Mouse (Mus musculus) adrenal gland, postnatal 4 days (tissue): ENCODE results near the gene Glb1. TPM values are rescaled to one million over a fixed set of nuclear protein-coding genes. Genes with fewer than 3 reads are reported as not detected.
"Not testable (repeated sequence)": the region's sequence is repeated elsewhere in the genome, so short reads cannot be mapped to it uniquely, and the experiment has no call there.

Source experiments
- DNase-seq, 2 experiments: peaks; one replicate each; pipeline ENCODE4 v3.0.0; 2021 to 2022; ENCODE audit warnings: low spot score in 2 of 2, mixed read lengths in 2 of 2
- total RNA-seq, 2 experiments: library from RNA; stranded (reverse); gene quantifications; 2 replicates each; pipeline ENCODE4 v1.2.3; 2021

Glb1 gene
- total RNA-seq, 2 experiments from 2014 or later: 38.7 to 45.5 TPM

DNA sequence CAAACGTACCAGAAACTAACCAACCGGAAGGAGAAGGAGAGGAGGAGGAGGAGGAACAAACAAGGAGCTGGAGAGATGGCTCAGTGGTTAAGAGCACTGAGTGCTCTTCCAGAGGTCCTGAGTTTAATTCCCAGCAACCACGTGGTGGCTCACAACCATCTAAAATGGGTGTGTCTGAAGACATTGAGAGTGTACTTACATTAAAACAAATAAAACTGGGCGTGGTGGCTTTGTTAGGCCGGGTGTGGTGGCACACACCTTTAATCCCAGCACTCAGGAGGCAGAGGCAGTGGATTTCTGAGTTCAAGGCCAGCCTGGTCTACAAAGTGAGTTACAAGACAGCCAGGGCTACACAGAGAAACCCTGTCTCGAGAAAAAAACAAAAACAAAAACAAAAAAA lies 6.7 kb upstream of the Glb1 start:
- not testable (repeated sequence) for DNase-seq

GRCm38 (mm10) chr9:114394677-114395076 lies 6.2 kb upstream of the Glb1 start:
- DNase-seq: no peak

DNA sequence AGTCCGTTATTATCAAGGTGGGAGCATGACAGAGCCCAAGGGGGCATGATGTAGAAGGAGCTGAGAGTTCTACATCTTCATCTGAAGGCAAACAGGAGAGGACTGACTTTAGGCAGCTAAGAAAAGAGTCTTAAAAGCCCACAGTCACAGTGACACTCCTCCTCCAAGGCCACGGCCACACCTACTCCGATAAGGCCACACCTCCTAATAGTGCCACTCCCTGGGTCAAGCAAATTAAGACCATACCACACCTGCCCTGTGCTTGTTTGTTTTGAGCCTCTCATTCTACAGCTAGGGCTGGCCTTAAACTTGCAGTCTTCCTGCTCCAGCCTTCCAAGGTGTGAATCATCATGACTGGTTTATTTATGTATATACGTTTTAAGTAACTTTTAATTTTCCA lies 5.6 kb upstream of the Glb1 start:
- no peak for DNase-seq

GRCm38 (mm10) chr9:114399680-114400079 lies 1.2 kb upstream of the Glb1 start:
- no peak for DNase-seq

DNA sequence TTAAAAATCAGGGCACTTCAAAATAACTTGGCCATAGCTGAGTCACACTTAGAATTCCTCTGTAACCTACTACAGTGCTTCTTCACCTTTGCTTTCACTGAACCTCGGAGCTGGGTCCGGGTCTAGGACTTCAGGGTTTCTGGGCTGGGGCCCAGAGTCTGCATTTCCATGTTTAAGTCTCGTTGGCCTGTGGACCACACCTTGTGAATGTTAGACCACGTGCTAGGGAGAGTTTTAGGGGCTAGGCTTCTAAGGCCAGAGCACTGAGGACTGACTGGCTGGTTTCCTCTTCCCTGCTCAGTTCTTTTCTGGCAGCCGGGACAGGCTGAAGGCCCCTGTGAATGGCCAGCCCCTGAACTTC lies 308 bp upstream of the Glb1 start:
- no peak for DNase-seq

DNA sequence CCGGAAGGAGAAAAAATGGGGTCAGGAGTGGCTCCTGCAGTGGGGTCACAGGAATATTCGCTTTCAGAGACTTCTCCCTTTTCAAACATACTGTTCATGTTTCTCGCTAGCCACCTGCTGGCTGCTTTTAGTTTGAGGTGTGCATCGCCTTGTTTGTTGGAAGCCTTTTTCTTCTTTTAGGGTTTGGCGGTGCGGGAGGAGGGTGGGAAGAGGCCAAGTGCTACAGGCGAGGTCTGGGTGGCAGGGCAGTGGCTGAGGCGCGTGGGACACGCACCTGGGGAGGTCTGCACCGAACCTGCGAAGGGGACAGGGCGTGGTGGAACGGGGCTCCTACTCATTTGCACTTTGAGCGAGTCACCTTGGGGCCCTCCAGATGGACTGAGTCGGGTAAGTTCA lies 807 bp downstream of the Glb1 start:
- DNase-seq: no peak

DNA sequence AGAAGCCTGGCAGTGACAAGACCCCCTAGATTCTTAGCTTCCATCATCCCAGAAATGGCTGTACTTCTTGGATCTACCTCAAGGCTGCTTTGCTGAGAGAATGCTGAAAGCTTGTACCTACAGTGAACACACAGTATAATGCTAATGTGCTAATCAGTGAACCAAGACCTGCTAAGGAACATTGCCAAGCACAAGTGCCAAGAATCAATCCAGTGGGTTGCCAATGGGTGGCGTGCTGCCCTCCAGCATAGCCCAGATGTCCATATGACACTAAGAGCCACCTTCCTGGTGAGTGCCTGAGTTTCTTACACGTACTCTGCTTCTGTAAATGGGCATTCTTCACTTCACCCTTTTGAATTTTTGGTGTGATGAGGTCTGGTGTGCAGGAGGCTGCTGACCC lies 6.8 kb downstream of the Glb1 start:
- no peak for DNase-seq

- DNase-seq: no peak
Measured at GRCm38 (mm10) chr9:114410313-114410862, 9.5 kb downstream of the Glb1 start.

DNA sequence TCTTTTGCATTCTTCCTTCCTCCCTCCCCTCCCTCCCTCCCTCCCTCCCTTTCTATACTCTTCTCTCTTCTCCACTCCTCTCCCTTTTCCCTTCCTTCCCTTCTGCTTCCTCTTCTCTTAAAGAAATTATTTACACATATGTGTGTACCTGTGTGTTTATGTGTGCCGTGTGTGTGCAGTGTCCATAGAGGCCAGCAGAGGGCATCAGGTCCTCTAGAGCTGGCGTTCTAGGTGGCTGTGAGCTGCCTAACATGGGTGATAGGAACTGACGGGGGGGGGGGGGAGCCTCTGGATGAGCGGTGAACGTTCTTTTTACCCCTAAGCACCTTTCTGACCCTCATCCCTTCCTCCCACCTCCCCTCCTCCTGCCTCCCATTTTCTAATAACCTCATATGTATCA lies 10.4 kb downstream of the Glb1 start:
- DNase-seq: no peak

DNA sequence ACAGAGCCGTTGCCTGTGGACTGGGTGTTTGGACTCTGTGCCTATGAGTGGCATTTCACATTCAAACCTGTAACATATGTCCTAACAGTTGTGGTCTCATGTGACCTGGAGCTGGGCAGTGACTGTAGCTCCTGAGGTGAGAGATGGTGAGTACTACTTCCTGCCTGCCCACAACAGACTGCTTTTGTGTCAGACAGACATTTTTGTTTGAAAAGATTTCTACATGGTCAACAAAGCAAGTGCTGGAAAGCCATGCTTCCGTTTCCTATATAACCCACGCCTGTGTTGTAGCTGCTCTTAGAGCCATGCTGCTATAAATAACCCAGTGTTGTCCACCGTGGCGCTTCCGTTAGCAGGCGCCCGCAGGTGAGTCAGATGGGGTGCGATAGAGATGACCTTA lies 11.5 kb downstream of the Glb1 start:
- DNase-seq: no peak

GRCm38 (mm10) chr9:114413866-114414265 lies 13.0 kb downstream of the Glb1 start:
- no peak for DNase-seq

GRCm38 (mm10) chr9:114415701-114416100 lies 14.8 kb downstream of the Glb1 start:
- peak in 1 of 2 experiments; percentile 14 for DNase-seq

- DNase-seq: no peak
Measured at GRCm38 (mm10) chr9:114416646-114417517, 16.0 kb downstream of the Glb1 start.

DNA sequence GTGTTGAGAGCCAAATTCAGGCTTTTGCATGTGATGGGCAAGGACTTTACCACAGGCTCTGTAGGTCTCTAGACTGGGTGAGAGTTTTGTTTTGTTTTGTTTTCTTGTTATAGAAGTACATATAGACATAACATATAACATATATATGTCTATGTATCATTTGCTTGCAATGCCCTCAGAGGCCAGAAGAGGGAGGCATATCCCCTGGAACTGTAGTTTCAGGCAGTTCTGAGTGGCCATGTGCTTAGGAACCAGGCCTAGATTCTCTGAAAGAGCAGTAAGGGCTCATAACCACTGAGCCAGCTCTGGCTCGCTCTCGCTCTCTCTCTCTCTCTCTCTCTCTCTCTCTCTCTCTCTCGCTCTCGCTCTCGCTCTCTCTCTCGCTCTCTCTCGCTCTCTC lies 17.3 kb downstream of the Glb1 start:
- DNase-seq: no peak

GRCm38 (mm10) chr9:114420443-114420842 lies 19.6 kb downstream of the Glb1 start:
- no peak for DNase-seq

GRCm38 (mm10) chr9:114421045-114421444 lies 20.2 kb downstream of the Glb1 start:
- DNase-seq: no peak

GRCm38 (mm10) chr9:114421797-114422196 lies 20.9 kb downstream of the Glb1 start:
- DNase-seq: no peak

DNA sequence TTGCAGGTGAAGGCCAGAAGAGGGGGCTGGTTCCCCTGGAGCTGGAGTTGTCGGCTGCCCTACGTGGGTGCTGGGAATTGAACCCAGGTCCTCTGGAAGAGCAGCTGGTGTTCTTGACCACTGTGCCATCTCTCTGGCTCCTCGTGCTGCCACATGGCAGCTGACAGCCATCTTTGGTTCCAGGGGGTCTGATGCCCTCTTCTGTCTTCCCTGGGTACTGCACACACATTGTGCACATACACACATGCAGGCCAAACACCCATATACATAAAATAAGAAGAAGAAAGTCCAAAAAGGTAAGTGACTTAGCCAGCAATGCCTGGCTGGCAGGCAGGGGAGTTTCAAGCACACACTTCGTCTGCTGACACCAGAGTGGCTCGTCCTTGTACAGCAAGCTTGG lies 24.7 kb downstream of the Glb1 start:
- DNase-seq: no peak

GRCm38 (mm10) chr9:114426201-114426600 lies 25.3 kb downstream of the Glb1 start:
- DNase-seq: no peak

GRCm38 (mm10) chr9:114427425-114427824 lies 26.5 kb downstream of the Glb1 start:
- no peak for DNase-seq

DNA sequence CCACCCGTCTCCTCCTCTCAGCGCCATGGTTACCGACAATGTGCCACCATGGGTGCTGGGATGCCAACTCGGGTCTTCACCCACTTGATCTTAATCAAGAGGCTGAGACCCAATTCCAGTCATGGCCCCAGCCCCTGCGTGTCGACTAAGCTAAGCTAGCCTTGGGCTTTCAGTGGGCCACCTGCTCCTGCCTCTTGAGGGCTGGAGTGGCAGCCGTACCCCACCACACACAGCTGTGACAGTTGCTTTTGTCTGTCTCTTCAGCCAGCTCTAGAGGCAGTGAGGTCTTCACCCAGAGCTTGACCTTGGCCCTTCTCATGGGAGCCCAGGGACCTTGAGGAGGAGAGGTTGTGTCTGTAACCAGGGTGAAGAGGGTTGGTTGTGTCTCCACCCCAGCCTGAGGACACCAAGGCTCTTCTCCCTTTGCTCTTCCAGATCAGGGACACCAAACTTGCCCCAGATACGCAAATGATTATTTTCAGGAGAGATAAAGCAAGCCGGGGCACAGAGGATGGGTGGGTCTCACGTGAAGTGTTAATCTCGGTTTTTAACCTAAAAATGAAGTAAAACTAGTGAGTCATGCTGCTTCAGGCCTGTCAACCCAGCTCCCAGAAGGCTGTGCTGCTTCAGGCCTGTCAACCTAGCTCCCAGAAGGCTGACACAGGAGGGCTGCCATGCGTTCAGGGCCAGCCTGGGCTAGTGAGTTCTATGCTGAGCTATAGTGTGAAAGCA lies 27.4 kb downstream of the Glb1 start:
- no peak for DNase-seq

- no peak for DNase-seq
Measured at GRCm38 (mm10) chr9:114435668-114436067, 34.8 kb downstream of the Glb1 start.
